Comparison of ENCODE assay signal across 8 mouse cellular contexts in genomic region chr4:41722918-41723351, GRCm38 (mm10). TPM values are rescaled to one million over a fixed set of nuclear protein-coding genes. Genes with fewer than 3 reads are reported as not detected.
A peak's percentile ranks its signal among the peaks of the same experiment; 100 is the strongest.
DNase-seq lines count a peak whose midpoint lies in the region; ATAC-seq lines count a peak whose summit lies in the region.

Dctn3 (minus strand) TSS chr4:41723170.

- peak within 1 kb of the TSS; percentile 94 for H3K4me3 ChIP-seq in brown adipose tissue, adult 24 weeks (ENCODE audit: insufficient read depth, low read depth, low read length)
- peak within 1 kb of the TSS; percentile 65 to 94 for H3K4me3 ChIP-seq in heart, embryonic 14.5 days (ENCODE audit: control insufficient read depth in 1 of 2, insufficient read depth in 1 of 2, low read depth in 1 of 2, low read length in 2 of 2)
- peak within 1 kb of the TSS; percentile 87 for H3K4me3 ChIP-seq in liver, embryonic 13.5 days (replicated peaks)
- peak within 1 kb of the TSS; percentile 83 for H3K4me3 ChIP-seq in stomach, embryonic 16.5 days (replicated peaks; ENCODE audit: low read length)

- no peak within 1 kb of the TSS for H3K27ac ChIP-seq in brown adipose tissue, adult 24 weeks (replicated peaks; ENCODE audit: low read depth, low read length)
- no peak within 1 kb of the TSS for H3K27ac ChIP-seq in heart, embryonic 14.5 days (replicated peaks in 1 of 2; ENCODE audit: control insufficient read depth in 1 of 2, insufficient read depth in 1 of 2, low read depth in 2 of 2, low read length in 2 of 2)
- no peak within 1 kb of the TSS for H3K27ac ChIP-seq in liver, embryonic 13.5 days
- no peak within 1 kb of the TSS for H3K27ac ChIP-seq in stomach, embryonic 16.5 days (ENCODE audit: low read length)

- under 1% methylated on average over 27 of the region's 27 CpGs for WGBS in heart, embryonic 14.5 days
- WGBS in liver, embryonic 13.5 days (ENCODE audit: insufficient replicate concordance): 0% methylated on average over 27 of the region's 27 CpGs
- WGBS in stomach, embryonic 16.5 days: under 1% methylated on average over 27 of the region's 27 CpGs

- peaks cover 45% of the 10 kb centered on the region for H3K27me3 ChIP-seq in heart, embryonic 14.5 days (ENCODE audit: control insufficient read depth, insufficient read depth, low read length)
- peaks cover 45% of the 10 kb centered on the region for H3K27me3 ChIP-seq in liver, embryonic 13.5 days
- peaks cover 44% of the 10 kb centered on the region for H3K27me3 ChIP-seq in stomach, embryonic 16.5 days (ENCODE audit: control insufficient read depth, insufficient read depth, low read length)

- H3K4me1 ChIP-seq in brown adipose tissue, adult 24 weeks (ENCODE audit: control insufficient read depth, insufficient read depth, insufficient read length, low read length): peaks cover 7% of the 10 kb centered on the region; the same call in 1 of the 2 replicates
- peaks cover 0 to 8% of the 10 kb centered on the region in 2 experiments; a peak in 2 of 4 replicates for H3K4me1 ChIP-seq in heart, embryonic 14.5 days (ENCODE audit: control insufficient read depth in 2 of 2, insufficient read depth in 2 of 2, low read length in 2 of 2)
- peaks cover 19% of the 10 kb centered on the region for H3K4me1 ChIP-seq in liver, embryonic 13.5 days (replicated peaks)
- H3K4me1 ChIP-seq in stomach, embryonic 16.5 days (ENCODE audit: control insufficient read depth, insufficient read depth, low read length): peaks cover 14% of the 10 kb centered on the region

- peak within 1 kb of the TSS; percentile 68 for H3K4me2 ChIP-seq in heart, embryonic 14.5 days (ENCODE audit: low read length)
- H3K4me2 ChIP-seq in liver, embryonic 13.5 days: peak within 1 kb of the TSS; percentile 82
- peak within 1 kb of the TSS; percentile 90 for H3K4me2 ChIP-seq in stomach, embryonic 16.5 days (ENCODE audit: low read depth, low read length)

- peak; percentile 87 for DNase-seq in fibroblast of lung, adult 2 months (ENCODE audit: low read depth)
- peak; percentile 95 for DNase-seq in kidney, postnatal 14 days
- peak; percentile 83 for DNase-seq in liver, embryonic 13.5 days
- DNase-seq in neural tube, embryonic 10.5 days (ENCODE audit: extremely low spot score, low spot score): peak; percentile 83

- H3K9me3 ChIP-seq in heart, embryonic 14.5 days (ENCODE audit: control insufficient read depth, low read length): no peaks in the 10 kb centered on the region
- H3K9me3 ChIP-seq in liver, embryonic 13.5 days (replicated peaks): no peaks in the 10 kb centered on the region
- H3K9me3 ChIP-seq in stomach, embryonic 16.5 days (replicated peaks; ENCODE audit: control insufficient read depth, low read length): no peaks in the 10 kb centered on the region

- H3K36me3 ChIP-seq in heart, embryonic 14.5 days (ENCODE audit: control insufficient read depth, insufficient read depth, low read length): peaks cover 28% of the 10 kb centered on the region
- H3K36me3 ChIP-seq in liver, embryonic 13.5 days: peaks cover 27% of the 10 kb centered on the region
- 0 out of 2 replicates have a peak, but pooled peaks cover 8% of the 10 kb centered on the region for H3K36me3 ChIP-seq in stomach, embryonic 16.5 days (ENCODE audit: control insufficient read depth, insufficient read depth, low read length)

- H3K9ac ChIP-seq in heart, embryonic 14.5 days (ENCODE audit: low read length): peak within 1 kb of the TSS; percentile 82
- H3K9ac ChIP-seq in liver, embryonic 13.5 days: peak within 1 kb of the TSS; percentile 88
- H3K9ac ChIP-seq in stomach, embryonic 16.5 days (ENCODE audit: low read length): peak within 1 kb of the TSS; percentile 93

- ATAC-seq in CD4-positive, CD25-positive, alpha-beta regulatory T cell, adult 4 months: peak; percentile 100
- ATAC-seq in heart, embryonic 14.5 days (ENCODE audit: insufficient number of reproducible peaks, insufficient read depth, low FRiP score, low read depth): peak; percentile 86
- ATAC-seq in liver, embryonic 13.5 days (ENCODE audit: low read depth): peak; percentile 94
- peak; percentile 96 for ATAC-seq in stomach, embryonic 16.5 days (ENCODE audit: insufficient read depth, low FRiP score)

RNA-seq across cellular contexts. Expression of gene Dctn3, which starts in this region (rescaled TPM):
- polyA plus RNA-seq in CD4-positive, CD25-positive, alpha-beta regulatory T cell, adult 4 months (2017; shearing (Covaris generic)): 10 to 100 TPM; 91.6 to 93.7 TPM
- polyA plus RNA-seq in brown adipose tissue, adult 24 weeks (2012; ENCODE audit: insufficient read depth, insufficient read length, missing spikeins): 111 and 118 TPM in 2 replicates
- 122 and 134 TPM in 2 replicates for polyA plus RNA-seq in heart, embryonic 14.5 days (2014; fragmentation: Nextera tagmentation; extraction: Ambion mirVana)
- polyA plus RNA-seq in liver, embryonic 13.5 days (2015; fragmentation: Nextera tagmentation; extraction: Ambion mirVana): 86.4 and 90.0 TPM in 2 replicates
- polyA plus RNA-seq in stomach, embryonic 16.5 days (2015; fragmentation: Nextera tagmentation; extraction: Ambion mirVana): 132 TPM in 2 replicates
